Mouse (Mus musculus) E14TG2a.4 (cell line): ENCODE measurements around the gene Ptpn13.

ENCODE experiments used
- H3K27me3 ChIP-seq: 2 replicates; pipeline ENCODE4 v1.6.1; 2014; ENCODE audit warnings: low read length, control low read depth; ENCODE audit not compliant: insufficient read depth
- H3K36me3 ChIP-seq: 2 replicates; pipeline ENCODE4 v1.6.1; 2014; ENCODE audit warnings: low read length, control low read depth; ENCODE audit not compliant: insufficient read depth
- H3K4me1 ChIP-seq: replicated peaks from 2 replicates; pipeline ENCODE4 v1.6.1; 2014; ENCODE audit warnings: low read depth, low read length, control low read depth
- H3K4me3 ChIP-seq: replicated peaks from 2 replicates; pipeline ENCODE4 v1.5.1; 2014; ENCODE audit warnings: mild to moderate bottlenecking, low read length
- H3K9me3 ChIP-seq: 2 replicates; pipeline ENCODE4 v1.6.1; 2014; ENCODE audit warnings: low read length, control low read depth
- CTCF ChIP-seq: conservative IDR thresholded peaks from 2 replicates; pipeline ENCODE4 v1.5.1; 2014; ENCODE audit warnings: low read length
- NANOG ChIP-seq: IDR thresholded peaks from 2 replicates; pipeline ENCODE4 v1.6.1; 2014; ENCODE audit warnings: borderline replicate concordance, low read length, mixed read lengths
- POU5F1 ChIP-seq: IDR thresholded peaks from 2 replicates; pipeline ENCODE4 v1.6.1; 2014; ENCODE audit warnings: low read length, borderline replicate concordance

Ptpn13 gene

GRCm38 (mm10) chr5:103458411-103458810 lies 33.4 kb downstream of the Ptpn13 start:
- Histone ChIP-seq H3K36me3 (no peaks in the 10 kb centered on the region), H3K9me3 (peaks cover 28% of the 10 kb centered on the region)
- TF ChIP-seq NANOG (no peak), CTCF (no peak), POU5F1 (no peak)

GRCm38 (mm10) chr5:103458959-103459675 lies 34.1 kb downstream of the Ptpn13 start:
- TF ChIP-seq CTCF (no peak), NANOG (no peak), POU5F1 (no peak)
- H3K4me1 ChIP-seq = no peaks in the 10 kb centered on the region
- peaks cover 28% of the 10 kb centered on the region for H3K9me3 ChIP-seq
- no peaks in the 10 kb centered on the region for H3K27me3 ChIP-seq
- H3K4me3 ChIP-seq = no peak overlapping the region
- H3K36me3 ChIP-seq = no peaks in the 10 kb centered on the region

More at GRCm38 (mm10) chr5:103458411-103458810, 33.4 kb downstream of the Ptpn13 start:
- H3K4me3 ChIP-seq = no peak overlapping the region
- no peaks in the 10 kb centered on the region for H3K27me3 ChIP-seq
- H3K4me1 ChIP-seq = no peaks in the 10 kb centered on the region

GRCm38 (mm10) chr5:103460903-103461302 lies 35.9 kb downstream of the Ptpn13 start:
- H3K9me3 ChIP-seq = peaks cover 28% of the 10 kb centered on the region
- no peak overlapping the region for H3K4me3 ChIP-seq
- TF ChIP-seq CTCF (no peak), POU5F1 (no peak), NANOG (no peak)
- H3K36me3 ChIP-seq = no peaks in the 10 kb centered on the region
- no peaks in the 10 kb centered on the region for H3K4me1 ChIP-seq
- H3K27me3 ChIP-seq = no peaks in the 10 kb centered on the region

GRCm38 (mm10) chr5:103463661-103464219 lies 38.7 kb downstream of the Ptpn13 start:
- Histone ChIP-seq H3K9me3 (peaks cover 23% of the 10 kb centered on the region), H3K4me3 (no peak overlapping the region), H3K36me3 (no peaks in the 10 kb centered on the region), H3K4me1 (no peaks in the 10 kb centered on the region), H3K27me3 (no peaks in the 10 kb centered on the region)
- TF ChIP-seq NANOG (no peak), CTCF (no peak), POU5F1 (no peak)

- Histone ChIP-seq H3K36me3 (no peaks in the 10 kb centered on the region), H3K4me3 (no peak overlapping the region), H3K4me1 (no peaks in the 10 kb centered on the region), H3K27me3 (no peaks in the 10 kb centered on the region), H3K9me3 (peaks cover 17% of the 10 kb centered on the region)
- TF ChIP-seq CTCF = no peak
- TF ChIP-seq NANOG = no peak
- no peak for TF ChIP-seq POU5F1
These were observed 39.3 kb downstream of the Ptpn13 start for GRCm38 (mm10) chr5:103464329-103464728.

- no peaks in the 10 kb centered on the region for H3K36me3 ChIP-seq
- H3K4me3 ChIP-seq = no peak overlapping the region
- H3K4me1 ChIP-seq = no peaks in the 10 kb centered on the region
- peaks cover 14% of the 10 kb centered on the region; the same call in 1 of the 2 replicates for H3K9me3 ChIP-seq
- TF ChIP-seq NANOG (no peak), CTCF (no peak), POU5F1 (no peak)
- H3K27me3 ChIP-seq = no peaks in the 10 kb centered on the region
These were observed 39.8 kb downstream of the Ptpn13 start for GRCm38 (mm10) chr5:103464771-103465170.

- no peaks in the 10 kb centered on the region for H3K9me3 ChIP-seq
- no peaks in the 10 kb centered on the region for H3K36me3 ChIP-seq
- no peaks in the 10 kb centered on the region for H3K4me1 ChIP-seq
- TF ChIP-seq CTCF (no peak), NANOG (no peak), POU5F1 (no peak)
- no peak overlapping the region for H3K4me3 ChIP-seq
- H3K27me3 ChIP-seq = no peaks in the 10 kb centered on the region
These were observed 47.7 kb downstream of the Ptpn13 start for GRCm38 (mm10) chr5:103472670-103473069.

GRCm38 (mm10) chr5:103473467-103474096 lies 48.6 kb downstream of the Ptpn13 start:
- TF ChIP-seq POU5F1 (no peak), CTCF (no peak), NANOG (no peak)
- H3K9me3 ChIP-seq = no peaks in the 10 kb centered on the region
- no peaks in the 10 kb centered on the region for H3K36me3 ChIP-seq
- H3K4me3 ChIP-seq = no peak overlapping the region
- H3K4me1 ChIP-seq = no peaks in the 10 kb centered on the region
- H3K27me3 ChIP-seq = no peaks in the 10 kb centered on the region
